Mouse (Mus musculus): ENCODE measurements around the gene Dhrs7b. TPM values are rescaled to one million over a fixed set of nuclear protein-coding genes. Genes with fewer than 3 reads are reported as not detected.
A peak's percentile ranks its signal among the peaks of the same experiment; 100 is the strongest.

Dhrs7b gene
- 38.9 and 39.0 TPM in 2 replicates for polyA plus RNA-seq (2015; fragmentation: Nextera tagmentation; extraction: Ambion mirVana)

- H3K27ac ChIP-seq (replicated peaks): peak within 1 kb of the TSS; percentile 88
- peaks cover 5% of the 10 kb centered on the region for H3K4me1 ChIP-seq
- ATAC-seq (ENCODE audit: insufficient number of reproducible peaks, low FRiP score, low TSS enrichment, low read depth): peak; percentile 96
- peak within 1 kb of the TSS; percentile 77 for H3K4me3 ChIP-seq (replicated peaks)
- H3K9me3 ChIP-seq (replicated peaks): no peaks in the 10 kb centered on the region
- H3K4me2 ChIP-seq (replicated peaks): peak within 1 kb of the TSS; percentile 61
- under 1% methylated on average over 34 of the region's 34 CpGs for WGBS
- H3K27me3 ChIP-seq: no peaks in the 10 kb centered on the region
- peak within 1 kb of the TSS; percentile 50 for H3K9ac ChIP-seq
- no peaks in the 10 kb centered on the region for H3K36me3 ChIP-seq
Measured at GRCm38 (mm10) chr11:60830433-60831052, at the start of gene Dhrs7b. TSS of gene Dhrs7b (plus strand) at chr11:60830631.

GRCm38 (mm10) chr11:60784179-60784922, 46.1 kb upstream of the Dhrs7b start:
- peaks cover 30% of the 10 kb centered on the region for H3K4me1 ChIP-seq
- no peaks in the 10 kb centered on the region for H3K9me3 ChIP-seq (replicated peaks)
- WGBS: 88% methylated on average over 8 of the region's 8 CpGs
- H3K9ac ChIP-seq: no peak overlapping the region; the same call in 1 of the 2 replicates
- no peak overlapping the region for H3K4me3 ChIP-seq (replicated peaks)
- no peaks in the 10 kb centered on the region for H3K27me3 ChIP-seq
- H3K27ac ChIP-seq (replicated peaks): no peak overlapping the region
- peaks cover 68% of the 10 kb centered on the region for H3K36me3 ChIP-seq
- H3K4me2 ChIP-seq (replicated peaks): no peak overlapping the region
- ATAC-seq (ENCODE audit: insufficient number of reproducible peaks, low FRiP score, low TSS enrichment, low read depth): no peak

DNA sequence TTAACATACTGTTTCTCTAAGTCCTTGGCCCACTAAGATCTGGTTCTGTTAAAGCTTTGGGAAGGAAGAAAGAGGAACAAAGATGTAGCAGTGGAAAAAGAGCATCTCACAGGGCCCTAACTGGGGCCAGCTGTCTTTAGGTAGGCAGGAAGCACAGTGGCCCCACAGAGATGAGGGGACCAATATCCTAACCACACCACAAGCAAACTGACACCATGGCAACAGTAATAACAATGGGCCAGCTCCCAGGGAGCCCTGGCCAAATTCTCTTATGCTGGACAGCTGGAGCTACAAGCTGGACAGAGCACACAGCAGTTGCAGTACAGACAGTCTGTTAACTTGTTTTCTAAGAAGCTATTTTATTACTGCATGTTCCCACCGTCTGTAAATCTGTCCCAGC, 42.8 kb upstream of the Dhrs7b start:
- no peak overlapping the region for H3K9ac ChIP-seq
- ATAC-seq (ENCODE audit: insufficient number of reproducible peaks, low FRiP score, low TSS enrichment, low read depth): no peak
- 64% methylated on average over 1 of the region's 1 CpGs for WGBS
- H3K27me3 ChIP-seq: no peaks in the 10 kb centered on the region
- H3K4me1 ChIP-seq: no peaks in the 10 kb centered on the region
- H3K4me3 ChIP-seq (replicated peaks): no peak overlapping the region
- H3K9me3 ChIP-seq (replicated peaks): no peaks in the 10 kb centered on the region
- H3K27ac ChIP-seq (replicated peaks): no peak overlapping the region
- peaks cover 79% of the 10 kb centered on the region for H3K36me3 ChIP-seq
- H3K4me2 ChIP-seq (replicated peaks): no peak overlapping the region

GRCm38 (mm10) chr11:60790472-60790871, 40.0 kb upstream of the Dhrs7b start:
- Histone ChIP-seq H3K4me2 (replicated peaks) (no peak overlapping the region), H3K36me3 (peaks cover 67% of the 10 kb centered on the region), H3K9me3 (replicated peaks) (no peaks in the 10 kb centered on the region), H3K27me3 (no peaks in the 10 kb centered on the region), H3K9ac (no peak overlapping the region), H3K4me1 (no peaks in the 10 kb centered on the region), H3K4me3 (replicated peaks) (no peak overlapping the region), H3K27ac (replicated peaks) (no peak overlapping the region)
- WGBS: 30% methylated on average over 2 of the region's 2 CpGs
- no peak for ATAC-seq (ENCODE audit: insufficient number of reproducible peaks, low FRiP score, low TSS enrichment, low read depth)

DNA sequence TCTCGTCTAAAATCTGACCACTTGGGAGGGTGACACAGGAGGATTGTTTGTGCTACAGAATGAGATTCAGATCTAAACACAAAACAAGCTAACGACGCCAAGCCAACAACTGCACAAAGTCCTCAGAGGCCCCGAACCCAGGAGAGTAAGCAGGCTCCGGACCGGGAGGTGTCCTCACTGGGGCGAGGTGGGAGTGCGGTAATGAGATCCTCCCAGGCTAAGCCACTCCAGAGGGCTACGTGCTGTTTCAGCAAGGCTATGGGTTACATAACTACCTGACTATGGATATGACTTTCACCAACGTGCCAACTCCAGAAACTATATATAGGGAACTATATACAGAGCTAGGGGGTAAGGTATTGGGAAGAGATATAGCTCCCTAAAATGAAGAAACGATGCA, 34.1 kb upstream of the Dhrs7b start:
- H3K4me2 ChIP-seq (replicated peaks): no peak overlapping the region
- 88% methylated on average over 11 of the region's 11 CpGs for WGBS
- H3K27me3 ChIP-seq: no peaks in the 10 kb centered on the region
- no peak overlapping the region for H3K4me3 ChIP-seq (replicated peaks)
- no peak overlapping the region for H3K27ac ChIP-seq (replicated peaks)
- no peak for ATAC-seq (ENCODE audit: insufficient number of reproducible peaks, low FRiP score, low TSS enrichment, low read depth)
- no peaks in the 10 kb centered on the region for H3K9me3 ChIP-seq (replicated peaks)
- no peak overlapping the region for H3K9ac ChIP-seq
- H3K4me1 ChIP-seq: no peaks in the 10 kb centered on the region
- peaks cover 47% of the 10 kb centered on the region for H3K36me3 ChIP-seq

GRCm38 (mm10) chr11:60799977-60800376, 30.5 kb upstream of the Dhrs7b start:
- Histone ChIP-seq H3K9me3 (replicated peaks) (no peaks in the 10 kb centered on the region), H3K4me3 (replicated peaks) (no peak overlapping the region), H3K9ac (no peak overlapping the region), H3K27me3 (no peaks in the 10 kb centered on the region), H3K36me3 (peaks cover 31% of the 10 kb centered on the region), H3K4me1 (no peaks in the 10 kb centered on the region), H3K4me2 (replicated peaks) (no peak overlapping the region), H3K27ac (replicated peaks) (no peak overlapping the region)
- WGBS: 83% methylated on average over 4 of the region's 4 CpGs
- no peak for ATAC-seq (ENCODE audit: insufficient number of reproducible peaks, low FRiP score, low TSS enrichment, low read depth)

GRCm38 (mm10) chr11:60800892-60801291, 29.5 kb upstream of the Dhrs7b start:
- Histone ChIP-seq H3K9me3 (replicated peaks) (no peaks in the 10 kb centered on the region), H3K4me3 (replicated peaks) (no peak overlapping the region), H3K9ac (no peak overlapping the region), H3K4me1 (no peaks in the 10 kb centered on the region), H3K4me2 (replicated peaks) (no peak overlapping the region), H3K27me3 (no peaks in the 10 kb centered on the region), H3K27ac (replicated peaks) (no peak overlapping the region), H3K36me3 (peaks cover 30% of the 10 kb centered on the region)
- 75% methylated on average over 1 of the region's 1 CpGs for WGBS
- ATAC-seq (ENCODE audit: insufficient number of reproducible peaks, low FRiP score, low TSS enrichment, low read depth): no peak

- ATAC-seq (ENCODE audit: insufficient number of reproducible peaks, low FRiP score, low TSS enrichment, low read depth): no peak
- H3K4me1 ChIP-seq: peaks cover 26% of the 10 kb centered on the region
- no peaks in the 10 kb centered on the region for H3K27me3 ChIP-seq
- no peak overlapping the region for H3K27ac ChIP-seq (replicated peaks)
- no peak overlapping the region for H3K4me2 ChIP-seq (replicated peaks)
- no peaks in the 10 kb centered on the region for H3K9me3 ChIP-seq (replicated peaks)
- 67% methylated on average over 4 of the region's 4 CpGs for WGBS
- no peak overlapping the region for H3K4me3 ChIP-seq (replicated peaks)
- H3K36me3 ChIP-seq: no peaks in the 10 kb centered on the region
- no peak overlapping the region for H3K9ac ChIP-seq
Measured at GRCm38 (mm10) chr11:60808286-60809070, 22.0 kb upstream of the Dhrs7b start.

DNA sequence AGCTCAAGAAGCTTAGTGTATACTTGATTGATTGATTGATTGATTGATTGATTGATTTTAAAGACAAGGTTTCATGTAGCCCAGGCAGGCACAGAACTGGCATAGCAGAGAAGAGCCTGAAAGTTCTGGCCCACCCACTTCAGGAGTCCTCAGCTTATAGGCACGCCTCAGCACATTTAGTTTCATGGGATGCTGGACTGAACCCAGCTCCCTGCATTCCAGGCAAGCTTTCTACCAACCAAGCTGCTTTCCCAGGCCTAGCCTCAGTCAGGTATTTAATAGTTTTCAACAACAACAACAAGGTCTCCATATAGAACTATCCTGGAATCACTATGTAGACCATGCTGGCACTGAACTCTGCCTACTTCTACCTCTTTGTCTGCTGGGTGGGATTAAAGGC, 20.9 kb upstream of the Dhrs7b start:
- Histone ChIP-seq H3K9ac (no peak overlapping the region), H3K4me2 (replicated peaks) (peak overlapping the region; percentile 95), H3K9me3 (replicated peaks) (no peaks in the 10 kb centered on the region), H3K4me1 (peaks cover 26% of the 10 kb centered on the region), H3K36me3 (no peaks in the 10 kb centered on the region), H3K27me3 (no peaks in the 10 kb centered on the region), H3K27ac (replicated peaks) (no peak overlapping the region), H3K4me3 (replicated peaks) (peak overlapping the region; percentile 53; the same call in 1 of the 2 replicates)
- WGBS: 42% methylated on average over 1 of the region's 1 CpGs
- no peak for ATAC-seq (ENCODE audit: insufficient number of reproducible peaks, low FRiP score, low TSS enrichment, low read depth)

- Histone ChIP-seq H3K36me3 (no peaks in the 10 kb centered on the region), H3K27ac (replicated peaks) (no peak overlapping the region), H3K4me1 (peaks cover 26% of the 10 kb centered on the region), H3K9ac (no peak overlapping the region), H3K27me3 (no peaks in the 10 kb centered on the region), H3K9me3 (replicated peaks) (no peaks in the 10 kb centered on the region), H3K4me2 (replicated peaks) (peak overlapping the region; percentile 95), H3K4me3 (replicated peaks) (peak overlapping the region; percentile 53)
- 10% methylated on average over 14 of the region's 14 CpGs for WGBS
- ATAC-seq (ENCODE audit: insufficient number of reproducible peaks, low FRiP score, low TSS enrichment, low read depth): no peak
Measured at GRCm38 (mm10) chr11:60810046-60810965, 20.1 kb upstream of the Dhrs7b start.

Data from embryonic facial prominence, embryonic 15.5 days (tissue).